Mouse (Mus musculus): Measurements from ENCODE around the gene Slc52a3.

The Slc52a3 gene

GRCm38 (mm10) chr2:152048003-152048980 is 52.0 kb downstream of the Slc52a3 start:
- DNase-seq (ENCODE audit: low spot score in 2 of 2): no peak

DNA sequence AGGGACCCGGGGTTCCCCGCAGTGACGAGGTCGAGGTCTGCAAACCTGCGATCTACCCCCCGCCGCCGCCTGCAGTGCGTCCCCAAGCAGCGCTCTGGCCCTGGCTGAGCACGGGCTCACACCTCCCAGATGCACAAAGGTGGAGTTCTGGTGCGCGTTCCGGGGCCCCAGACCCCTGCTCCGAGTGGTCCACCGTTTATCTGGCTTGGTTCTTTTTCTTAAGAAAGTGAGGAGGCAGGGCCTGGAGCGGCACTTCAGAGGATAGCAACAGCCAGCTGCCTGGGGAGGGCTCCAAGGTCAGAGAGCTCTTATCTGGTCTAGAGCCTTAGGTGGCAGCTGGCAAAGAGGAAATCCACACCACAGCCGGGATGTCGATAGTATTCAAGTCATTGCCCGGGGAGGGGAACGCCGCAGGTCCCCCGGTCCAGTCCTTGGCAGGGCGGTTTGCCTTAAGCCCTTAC is 52.7 kb downstream of the Slc52a3 start:
- DNase-seq (ENCODE audit: low spot score in 2 of 2): no peak

GRCm38 (mm10) chr2:152049611-152050270 is 53.4 kb downstream of the Slc52a3 start:
- no peak for DNase-seq (ENCODE audit: low spot score in 2 of 2)

- no peak for DNase-seq (ENCODE audit: low spot score in 2 of 2)
These were observed 54.0 kb downstream of the Slc52a3 start for GRCm38 (mm10) chr2:152050316-152050715.

- DNase-seq (ENCODE audit: low spot score in 2 of 2): no peak
These were observed 55.7 kb downstream of the Slc52a3 start for GRCm38 (mm10) chr2:152051985-152052384.

DNA sequence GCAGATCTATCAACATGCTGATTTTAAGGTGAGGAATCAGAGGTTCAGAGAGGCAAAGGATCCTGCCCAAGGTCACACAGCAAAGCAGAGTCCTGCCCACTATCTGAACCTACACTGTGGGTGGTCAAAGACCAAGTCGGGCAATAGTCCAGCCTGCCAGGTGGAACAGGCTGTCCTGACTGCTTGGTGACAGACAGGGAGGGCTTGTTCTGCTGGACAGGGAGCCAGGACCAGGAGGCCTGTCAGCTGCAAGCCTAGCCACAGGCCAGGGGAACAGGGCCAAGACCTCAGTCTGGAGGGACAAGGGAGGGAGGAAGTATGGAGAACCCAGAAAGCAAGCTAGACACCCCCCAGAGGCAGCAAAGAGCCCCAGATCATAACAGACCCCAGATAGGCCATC is 59.1 kb downstream of the Slc52a3 start:
- DNase-seq (ENCODE audit: low spot score in 2 of 2): no peak

GRCm38 (mm10) chr2:152056368-152057251 is 60.3 kb downstream of the Slc52a3 start:
- no peak for DNase-seq (ENCODE audit: low spot score in 2 of 2)

DNA sequence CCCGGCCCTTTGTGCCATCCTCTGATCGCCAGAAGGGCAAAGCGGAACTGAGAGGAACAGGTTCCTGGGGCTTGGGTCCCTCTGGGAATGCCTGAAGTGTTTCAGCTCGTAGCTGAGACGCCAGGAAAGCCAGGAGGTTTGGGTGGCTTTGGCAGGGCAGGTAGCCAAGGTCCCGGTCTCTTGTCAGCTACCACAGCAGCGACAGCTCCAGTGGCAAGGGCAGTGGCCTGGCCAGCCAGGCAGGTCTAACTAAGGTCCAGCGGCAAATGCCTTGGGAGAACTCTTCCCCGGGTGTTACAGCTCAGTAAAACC is 60.9 kb downstream of the Slc52a3 start:
- no peak for DNase-seq (ENCODE audit: low spot score in 2 of 2)

Data from urinary bladder, adult 18-20 months (tissue).